Mouse (Mus musculus) MEL (cell line): ENCODE results near the gene Adamts16.

Experiments used
- BHLHE40 ChIP-seq: IDR thresholded peaks from 2 replicates; pipeline ENCODE4 v1.6.1; 2012; ENCODE audit warnings: low read depth, mild to moderate bottlenecking, inconsistent platforms, low read length, improper control_type of control experiment, borderline replicate concordance
- CTCF ChIP-seq, 3 experiments: IDR thresholded peaks in 2 of 3; conservative IDR thresholded peaks in 1 of 3; 2 replicates each; pipeline ENCODE4 v1.5.1; 2011 to 2012; ENCODE audit warnings: low read length in 3 of 3, low read depth in 2 of 3, mild to moderate bottlenecking in 2 of 3, improper control_type of control experiment in 1 of 3, inconsistent platforms in 1 of 3, mixed read lengths in 1 of 3, moderate library complexity in 1 of 3; ENCODE audit not compliant: control insufficient read depth in 1 of 3, insufficient read depth in 1 of 3, poor library complexity in 1 of 3, severe bottlenecking in 1 of 3
- E2F4 ChIP-seq: IDR thresholded peaks from 2 replicates; pipeline ENCODE4 v1.6.1; 2011; ENCODE audit warnings: low read depth, low read length, improper control_type of control experiment, borderline replicate concordance
- ELF1 ChIP-seq: IDR thresholded peaks from 2 replicates; pipeline ENCODE4 v1.6.1; 2014; ENCODE audit warnings: low read depth, mild to moderate bottlenecking, inconsistent platforms, low read length, improper control_type of control experiment, moderate library complexity
- HCFC1 ChIP-seq: IDR thresholded peaks from 2 replicates; pipeline ENCODE4 v1.6.1; 2012; ENCODE audit warnings: low read depth, mild to moderate bottlenecking, inconsistent platforms, low read length, improper control_type of control experiment, moderate library complexity
- MAX ChIP-seq: IDR thresholded peaks from 2 replicates; pipeline ENCODE4 v1.6.1; 2011; ENCODE audit warnings: low read length, improper control_type of control experiment
- MAZ ChIP-seq: IDR thresholded peaks from 2 replicates; pipeline ENCODE4 v1.6.1; 2012; ENCODE audit warnings: low read depth, mild to moderate bottlenecking, inconsistent platforms, low read length, improper control_type of control experiment
- POLR2A ChIP-seq, 2 experiments: IDR thresholded peaks; 2 replicates each; pipeline ENCODE4 v1.6.1; 2011 to 2012; ENCODE audit warnings: low read length in 2 of 2, mild to moderate bottlenecking in 2 of 2, control low read depth in 1 of 2, improper control_type of control experiment in 1 of 2, low read depth in 1 of 2, moderate library complexity in 1 of 2; ENCODE audit not compliant: control insufficient read depth in 1 of 2, insufficient read depth in 1 of 2, poor library complexity in 1 of 2
- POLR2AphosphoS2 ChIP-seq: IDR thresholded peaks from 2 replicates; pipeline ENCODE4 v1.6.1; 2011; ENCODE audit warnings: low read length, improper control_type of control experiment
- RCOR1 ChIP-seq: IDR thresholded peaks from 2 replicates; pipeline ENCODE4 v1.6.1; 2012; ENCODE audit warnings: low read depth, mild to moderate bottlenecking, inconsistent platforms, low read length, improper control_type of control experiment
- TAL1 ChIP-seq: IDR thresholded peaks from 2 replicates; pipeline ENCODE4 v1.6.1; 2012; ENCODE audit warnings: mild to moderate bottlenecking, inconsistent platforms, low read length, moderate library complexity, mixed read lengths
- TCF12 ChIP-seq: IDR thresholded peaks from 2 replicates; pipeline ENCODE4 v1.6.1; 2014; ENCODE audit warnings: low read depth, mild to moderate bottlenecking, inconsistent platforms, low read length, improper control_type of control experiment, moderate library complexity
- USF1 ChIP-seq: IDR thresholded peaks from 2 replicates; pipeline ENCODE4 v1.6.1; 2014; ENCODE audit warnings: low read depth, mild to moderate bottlenecking, inconsistent platforms, low read length, improper control_type of control experiment, moderate library complexity
- ZKSCAN1 ChIP-seq: IDR thresholded peaks from 2 replicates; pipeline ENCODE4 v1.6.1; 2012; ENCODE audit warnings: low read depth, mild to moderate bottlenecking, inconsistent platforms, low read length, improper control_type of control experiment, moderate library complexity

DNA sequence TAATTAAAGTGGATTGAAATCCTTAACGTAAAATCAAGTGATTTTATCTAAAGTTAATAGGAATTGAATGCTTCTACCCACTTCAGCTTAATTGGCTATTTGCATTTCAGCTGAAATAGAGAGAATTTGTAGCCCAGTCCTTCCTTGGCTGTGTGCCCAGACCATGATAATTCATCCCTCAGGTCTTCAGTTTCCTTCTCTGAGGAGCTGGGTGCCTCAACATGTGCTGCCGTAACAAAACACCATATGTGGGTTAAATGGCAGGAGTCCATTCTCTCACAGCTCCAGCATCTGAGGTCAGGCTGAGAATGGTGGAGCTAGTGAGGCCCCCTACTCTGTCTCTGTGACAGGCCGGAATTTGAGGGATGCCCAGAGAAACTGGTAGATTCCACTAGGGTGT is 29.4 kb upstream of the Adamts16 start:
- TF ChIP-seq MAX = no peak
- no peak for TF ChIP-seq CTCF (IDR thresholded peaks at IDR 0.05 in 2 of 3, conservative IDR thresholded peaks at IDR 0.05 in 1 of 3; ENCODE audit: control insufficient read depth in 1 of 3, insufficient read depth in 1 of 3, low read depth in 2 of 3, low read length in 3 of 3, poor library complexity in 1 of 3, severe bottlenecking in 1 of 3)
- no peak for TF ChIP-seq POLR2AphosphoS2
- no peak for TF ChIP-seq HCFC1
- TF ChIP-seq BHLHE40 = no peak
- no peak for TF ChIP-seq MAZ
- TF ChIP-seq TAL1 = no peak
- no peak for TF ChIP-seq RCOR1
- no peak for TF ChIP-seq E2F4
- no peak for TF ChIP-seq USF1
- no peak for TF ChIP-seq ZKSCAN1
- TF ChIP-seq ELF1 = no peak
- no peak for TF ChIP-seq TCF12
- no peak for TF ChIP-seq POLR2A (IDR thresholded peaks at IDR 0.05; ENCODE audit: control insufficient read depth in 1 of 2, insufficient read depth in 1 of 2, low read depth in 1 of 2, low read length in 2 of 2, poor library complexity in 1 of 2)
